Mouse (Mus musculus): ENCODE measurements around the gene Recql5. TPM values are rescaled to one million over a fixed set of nuclear protein-coding genes. Genes with fewer than 3 reads are reported as not detected.

Recql5 gene
- polyA plus RNA-seq (2014; fragmentation: Nextera tagmentation; extraction: Ambion mirVana): 18.5 and 20.7 TPM in 2 replicates

DNA sequence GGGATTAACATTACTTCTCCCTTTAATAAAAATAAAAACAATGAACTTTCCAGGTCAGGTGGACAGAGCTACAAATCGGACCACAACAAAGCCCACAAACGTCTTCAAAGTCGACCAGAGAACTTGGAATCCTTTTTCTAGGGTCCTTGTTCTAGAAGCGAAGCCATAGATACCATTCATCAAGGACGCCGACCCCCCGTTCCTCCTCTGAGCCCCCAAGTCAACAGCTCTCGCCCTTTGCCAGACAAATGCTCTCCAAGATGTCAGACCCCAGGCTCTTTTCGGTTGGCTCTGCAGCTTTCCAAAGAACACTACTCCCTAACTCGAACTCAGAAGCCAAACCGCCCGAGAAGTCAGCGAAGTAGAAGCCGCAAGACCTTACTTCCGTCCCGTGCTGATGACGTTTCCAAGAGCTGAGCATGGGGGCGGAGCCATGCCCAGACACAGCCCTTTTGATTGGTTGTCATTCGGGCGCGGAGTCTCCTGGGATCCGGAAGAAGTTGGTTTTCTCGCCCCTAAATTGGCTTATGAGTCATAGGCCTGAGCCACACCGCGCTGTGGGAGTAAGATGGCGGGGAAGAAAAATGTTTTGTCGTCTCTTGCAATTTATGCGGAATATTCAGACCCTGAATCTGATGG lies at the start of gene Recql5, which contains the start of gene Sap30bp:
TSS of gene Recql5 (minus strand) at position 370 of the 639 bp plus-strand sequence.
TSS of gene Sap30bp (plus strand) at position 175 of the 639 bp plus-strand sequence.
- Histone ChIP-seq H3K27ac (ENCODE audit: low read depth) (peak within 1 kb of the TSS; percentile 48; the same call in 1 of the 2 replicates), H3K4me1 (replicated peaks; ENCODE audit: control insufficient read depth, insufficient read depth, low read length) (peaks cover 23% of the 10 kb centered on the region), H3K4me2 (ENCODE audit: low read length) (peak within 1 kb of the TSS; percentile 80), H3K36me3 (ENCODE audit: control insufficient read depth, insufficient read depth, low read length) (peaks cover 18% of the 10 kb centered on the region), H3K9me3 (ENCODE audit: control insufficient read depth, low read length) (no peaks in the 10 kb centered on the region), H3K4me3 (ENCODE audit: low read depth, low read length) (peak within 1 kb of the TSS; percentile 100), H3K9ac (ENCODE audit: low read length) (peak within 1 kb of the TSS; percentile 88), H3K27me3 (replicated peaks; ENCODE audit: control insufficient read depth, insufficient read depth, low read length) (no peaks in the 10 kb centered on the region)
- WGBS: under 1% methylated on average over 28 of the region's 28 CpGs
- ATAC-seq (replicated peaks; ENCODE audit: low FRiP score, low TSS enrichment, low read depth) (peak; percentile 98), DNase-seq (ENCODE audit: low spot score) (peak; percentile 99)

DNA sequence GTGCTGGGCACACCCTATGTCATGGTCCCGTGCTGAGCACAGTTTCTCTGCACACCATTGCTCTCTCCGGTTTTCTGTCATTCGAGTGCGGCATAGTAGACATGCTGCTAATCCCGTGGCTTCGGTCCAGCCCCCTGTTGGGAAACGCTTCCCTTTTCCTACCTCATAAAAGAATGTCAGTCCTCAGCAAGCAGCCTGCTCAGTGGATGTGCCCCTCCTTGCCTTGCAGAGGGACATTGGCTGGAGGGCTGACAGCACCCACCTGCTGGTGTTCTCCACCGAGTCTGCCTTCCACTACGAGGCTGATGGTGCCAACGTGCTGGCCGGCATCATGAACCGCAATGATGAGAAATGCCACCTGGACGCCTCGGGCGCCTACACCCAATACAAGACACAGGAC lies 49.2 kb upstream of the Recql5 start:
- DNase-seq (ENCODE audit: low spot score): no peak
- Histone ChIP-seq H3K27ac (ENCODE audit: low read depth) (no peak overlapping the region), H3K27me3 (replicated peaks; ENCODE audit: control insufficient read depth, insufficient read depth, low read length) (no peaks in the 10 kb centered on the region), H3K4me3 (ENCODE audit: low read depth, low read length) (no peak overlapping the region), H3K4me1 (replicated peaks; ENCODE audit: control insufficient read depth, insufficient read depth, low read length) (no peaks in the 10 kb centered on the region), H3K36me3 (ENCODE audit: control insufficient read depth, insufficient read depth, low read length) (no peaks in the 10 kb centered on the region), H3K4me2 (ENCODE audit: low read length) (no peak overlapping the region), H3K9ac (ENCODE audit: low read length) (no peak overlapping the region), H3K9me3 (ENCODE audit: control insufficient read depth, low read length) (no peaks in the 10 kb centered on the region)
- WGBS: 91% methylated on average over 15 of the region's 15 CpGs
- ATAC-seq (replicated peaks; ENCODE audit: low FRiP score, low TSS enrichment, low read depth): no peak

DNA sequence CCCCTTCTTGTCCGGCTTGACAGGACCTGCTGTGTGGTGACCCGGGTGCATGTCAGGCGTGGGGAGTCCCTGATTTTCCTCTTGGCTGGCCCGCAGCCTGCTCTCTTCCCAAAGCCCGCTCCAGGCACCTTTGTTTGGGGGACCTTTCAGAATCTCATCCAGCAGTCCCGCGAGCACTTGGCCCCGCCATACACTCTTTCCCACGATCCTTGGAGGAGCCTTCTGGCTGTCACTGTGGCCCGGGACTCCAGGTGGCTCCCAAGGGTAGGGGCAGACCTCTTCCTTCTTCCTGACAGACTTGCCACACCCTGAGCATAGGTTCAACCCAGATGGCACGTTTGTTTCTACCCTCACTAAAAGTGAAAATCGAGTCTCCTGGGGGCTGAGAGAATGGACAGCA lies 42.3 kb upstream of the Recql5 start:
- Histone ChIP-seq H3K9ac (ENCODE audit: low read length) (peak overlapping the region; percentile 38; the same call in 1 of the 2 replicates), H3K36me3 (ENCODE audit: control insufficient read depth, insufficient read depth, low read length) (no peaks in the 10 kb centered on the region), H3K4me1 (replicated peaks; ENCODE audit: control insufficient read depth, insufficient read depth, low read length) (peaks cover 1% of the 10 kb centered on the region; the same call in 1 of the 2 replicates), H3K9me3 (ENCODE audit: control insufficient read depth, low read length) (no peaks in the 10 kb centered on the region), H3K27me3 (replicated peaks; ENCODE audit: control insufficient read depth, insufficient read depth, low read length) (peaks cover 21% of the 10 kb centered on the region), H3K27ac (ENCODE audit: low read depth) (no peak overlapping the region), H3K4me2 (ENCODE audit: low read length) (peak overlapping the region; percentile 69), H3K4me3 (ENCODE audit: low read depth, low read length) (peak overlapping the region; percentile 40)
- WGBS: 35% methylated on average over 12 of the region's 12 CpGs
- no peak for DNase-seq (ENCODE audit: low spot score)
- ATAC-seq (replicated peaks; ENCODE audit: low FRiP score, low TSS enrichment, low read depth): no peak

DNA sequence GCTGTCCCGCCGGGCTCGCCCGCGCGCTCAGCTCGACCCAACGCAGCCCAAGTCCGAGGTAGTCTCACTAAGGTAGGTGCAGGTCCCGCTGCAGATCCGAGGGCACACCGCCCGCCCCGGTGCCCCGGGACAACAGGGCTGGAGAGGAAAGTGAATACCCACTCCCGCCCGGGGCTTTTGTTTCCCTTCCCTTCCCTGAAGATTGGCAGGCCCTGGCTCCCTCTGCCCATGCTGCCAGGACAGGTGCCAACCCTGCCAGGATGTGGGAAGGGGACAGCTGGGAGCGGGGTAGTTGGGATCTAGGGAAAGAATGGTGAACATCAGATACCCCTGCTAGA lies 41.8 kb upstream of the Recql5 start:
- WGBS: 4% methylated on average over 18 of the region's 18 CpGs
- no peaks in the 10 kb centered on the region for H3K9me3 ChIP-seq (ENCODE audit: control insufficient read depth, low read length)
- no peak for DNase-seq (ENCODE audit: low spot score)
- peak overlapping the region; percentile 40 for H3K4me3 ChIP-seq (ENCODE audit: low read depth, low read length)
- peak overlapping the region; percentile 69 for H3K4me2 ChIP-seq (ENCODE audit: low read length)
- H3K27ac ChIP-seq (ENCODE audit: low read depth): no peak overlapping the region
- H3K4me1 ChIP-seq (replicated peaks; ENCODE audit: control insufficient read depth, insufficient read depth, low read length): peaks cover 6% of the 10 kb centered on the region; the same call in 1 of the 2 replicates
- H3K36me3 ChIP-seq (ENCODE audit: control insufficient read depth, insufficient read depth, low read length): no peaks in the 10 kb centered on the region
- no peak for ATAC-seq (replicated peaks; ENCODE audit: low FRiP score, low TSS enrichment, low read depth)
- H3K9ac ChIP-seq (ENCODE audit: low read length): peak overlapping the region; percentile 38
- H3K27me3 ChIP-seq (replicated peaks; ENCODE audit: control insufficient read depth, insufficient read depth, low read length): peaks cover 21% of the 10 kb centered on the region

DNA sequence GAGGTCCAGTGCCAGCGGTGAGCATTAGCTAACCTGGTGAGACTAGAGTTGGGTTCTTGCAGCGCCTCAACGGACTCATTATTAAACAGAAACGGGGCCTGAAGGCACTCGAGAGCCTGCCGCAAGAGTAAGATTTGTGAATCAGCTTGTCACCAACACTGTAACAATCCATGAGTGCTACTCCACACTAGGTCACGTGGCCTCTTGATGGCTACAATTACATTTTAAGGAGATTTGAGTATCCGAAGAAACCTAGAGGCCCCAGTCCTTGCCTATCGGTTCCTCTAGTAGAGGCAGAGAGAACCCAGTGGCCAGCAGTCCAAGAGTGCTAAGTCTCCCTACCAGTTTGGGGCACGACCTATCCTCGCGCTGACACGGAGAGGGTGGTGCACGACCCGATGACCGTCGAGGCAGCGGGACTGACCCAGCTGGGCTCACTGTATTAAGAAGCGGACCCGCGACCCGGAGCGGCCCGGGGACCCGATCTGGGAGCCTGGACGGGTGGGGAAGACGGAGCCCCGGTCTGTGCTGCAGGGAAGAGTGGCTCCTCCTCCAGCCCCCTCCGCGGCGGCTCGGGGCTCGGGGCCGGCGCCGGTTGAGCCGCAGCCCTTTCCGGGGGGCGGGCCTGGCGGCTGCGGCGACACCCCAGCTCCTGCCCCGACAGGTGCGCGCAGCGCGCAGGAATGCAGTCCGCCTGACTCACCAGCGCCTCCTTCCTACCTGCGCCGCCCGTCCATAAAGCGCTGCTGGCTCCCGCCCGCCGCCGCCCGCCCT lies 41.2 kb upstream of the Recql5 start, which contains the start of gene Itgb4:
TSS of gene Itgb4 (plus strand) at position 401 of the 774 bp plus-strand sequence.
- H3K9me3 ChIP-seq (ENCODE audit: control insufficient read depth, low read length): no peaks in the 10 kb centered on the region
- peak within 1 kb of the TSS; percentile 40 for H3K4me3 ChIP-seq (ENCODE audit: low read depth, low read length)
- no peak within 1 kb of the TSS for H3K27ac ChIP-seq (ENCODE audit: low read depth)
- H3K27me3 ChIP-seq (replicated peaks; ENCODE audit: control insufficient read depth, insufficient read depth, low read length): peaks cover 21% of the 10 kb centered on the region
- DNase-seq (ENCODE audit: low spot score) (peak; percentile 73), ATAC-seq (replicated peaks; ENCODE audit: low FRiP score, low TSS enrichment, low read depth) (peak; percentile 61)
- no peaks in the 10 kb centered on the region for H3K36me3 ChIP-seq (ENCODE audit: control insufficient read depth, insufficient read depth, low read length)
- peaks cover 7% of the 10 kb centered on the region; the same call in 1 of the 2 replicates for H3K4me1 ChIP-seq (replicated peaks; ENCODE audit: control insufficient read depth, insufficient read depth, low read length)
- WGBS: 10% methylated on average over 57 of the region's 58 CpGs
- peak within 1 kb of the TSS; percentile 38 for H3K9ac ChIP-seq (ENCODE audit: low read length)
- peak within 1 kb of the TSS; percentile 69 for H3K4me2 ChIP-seq (ENCODE audit: low read length)

DNA sequence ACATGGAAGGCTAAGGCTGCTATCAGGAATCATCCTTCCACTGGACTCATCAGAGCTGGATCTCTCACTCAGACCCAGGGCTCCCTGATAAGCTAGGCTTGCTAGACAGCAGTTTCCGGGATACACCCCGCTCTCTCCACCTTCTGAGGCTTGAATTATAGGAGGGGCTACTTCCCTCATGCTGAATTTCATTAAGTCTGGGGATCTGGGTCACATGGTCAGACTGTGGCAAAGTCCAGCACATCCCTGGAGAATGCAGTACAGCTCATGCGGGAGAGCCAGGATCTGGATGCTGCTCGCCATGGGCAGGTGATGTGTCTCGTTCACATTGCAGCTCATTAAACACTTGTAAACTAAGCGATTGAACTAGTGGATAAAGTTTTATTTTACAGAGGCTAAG lies 37.7 kb upstream of the Recql5 start:
- no peak overlapping the region for H3K4me2 ChIP-seq (ENCODE audit: low read length)
- peaks cover 8% of the 10 kb centered on the region for H3K36me3 ChIP-seq (ENCODE audit: control insufficient read depth, insufficient read depth, low read length)
- no peak overlapping the region for H3K4me3 ChIP-seq (ENCODE audit: low read depth, low read length)
- H3K9me3 ChIP-seq (ENCODE audit: control insufficient read depth, low read length): no peaks in the 10 kb centered on the region
- ATAC-seq (replicated peaks; ENCODE audit: low FRiP score, low TSS enrichment, low read depth) (0 out of 2 replicates have a peak, but pooled peaks have one; percentile 49), DNase-seq (ENCODE audit: low spot score) (no peak)
- peaks cover 10% of the 10 kb centered on the region; the same call in 1 of the 2 replicates for H3K4me1 ChIP-seq (replicated peaks; ENCODE audit: control insufficient read depth, insufficient read depth, low read length)
- H3K9ac ChIP-seq (ENCODE audit: low read length): no peak overlapping the region
- 62% methylated on average over 6 of the region's 6 CpGs for WGBS
- H3K27me3 ChIP-seq (replicated peaks; ENCODE audit: control insufficient read depth, insufficient read depth, low read length): peaks cover 21% of the 10 kb centered on the region
- H3K27ac ChIP-seq (ENCODE audit: low read depth): no peak overlapping the region

DNA sequence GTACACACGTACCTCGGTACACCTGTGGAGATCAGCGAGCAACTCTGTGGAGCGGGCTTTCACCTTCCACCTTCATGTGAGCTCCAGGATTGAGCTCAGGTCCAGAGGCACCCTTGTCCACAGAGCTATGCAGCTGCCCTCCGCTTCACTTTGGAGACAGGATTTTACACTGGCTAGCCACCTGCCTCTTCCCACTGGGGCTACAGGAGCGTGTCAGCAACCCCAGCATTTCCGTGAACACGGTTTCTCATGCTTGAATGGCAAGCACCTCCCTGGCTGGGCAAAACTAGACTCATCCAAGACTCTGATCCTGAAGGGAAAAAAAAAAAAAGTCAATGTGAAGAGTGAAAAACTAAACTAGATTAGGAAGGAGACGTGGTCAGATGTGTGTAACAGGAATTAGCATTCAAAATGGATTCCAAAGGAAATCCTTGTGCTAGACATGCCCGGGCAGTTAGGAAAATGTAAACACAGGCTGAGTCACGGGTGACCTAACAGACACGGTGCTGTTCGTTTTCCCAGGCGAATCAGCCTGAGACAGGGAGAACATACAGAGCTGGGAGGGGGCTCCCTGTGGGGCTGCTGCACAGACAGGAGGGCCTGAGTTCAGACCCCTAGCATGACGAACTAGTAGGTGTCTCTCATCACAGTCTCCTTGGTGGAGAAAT lies 36.9 kb upstream of the Recql5 start:
- Histone ChIP-seq H3K27me3 (replicated peaks; ENCODE audit: control insufficient read depth, insufficient read depth, low read length) (peaks cover 18% of the 10 kb centered on the region), H3K36me3 (ENCODE audit: control insufficient read depth, insufficient read depth, low read length) (peaks cover 16% of the 10 kb centered on the region), H3K9me3 (ENCODE audit: control insufficient read depth, low read length) (no peaks in the 10 kb centered on the region), H3K27ac (ENCODE audit: low read depth) (peak overlapping the region; percentile 48), H3K4me3 (ENCODE audit: low read depth, low read length) (no peak overlapping the region), H3K9ac (ENCODE audit: low read length) (no peak overlapping the region), H3K4me2 (ENCODE audit: low read length) (no peak overlapping the region), H3K4me1 (replicated peaks; ENCODE audit: control insufficient read depth, insufficient read depth, low read length) (peaks cover 10% of the 10 kb centered on the region; the same call in 1 of the 2 replicates)
- WGBS: 47% methylated on average over 15 of the region's 15 CpGs
- ATAC-seq (replicated peaks; ENCODE audit: low FRiP score, low TSS enrichment, low read depth) (no peak), DNase-seq (ENCODE audit: low spot score) (peak; percentile 60)

DNA sequence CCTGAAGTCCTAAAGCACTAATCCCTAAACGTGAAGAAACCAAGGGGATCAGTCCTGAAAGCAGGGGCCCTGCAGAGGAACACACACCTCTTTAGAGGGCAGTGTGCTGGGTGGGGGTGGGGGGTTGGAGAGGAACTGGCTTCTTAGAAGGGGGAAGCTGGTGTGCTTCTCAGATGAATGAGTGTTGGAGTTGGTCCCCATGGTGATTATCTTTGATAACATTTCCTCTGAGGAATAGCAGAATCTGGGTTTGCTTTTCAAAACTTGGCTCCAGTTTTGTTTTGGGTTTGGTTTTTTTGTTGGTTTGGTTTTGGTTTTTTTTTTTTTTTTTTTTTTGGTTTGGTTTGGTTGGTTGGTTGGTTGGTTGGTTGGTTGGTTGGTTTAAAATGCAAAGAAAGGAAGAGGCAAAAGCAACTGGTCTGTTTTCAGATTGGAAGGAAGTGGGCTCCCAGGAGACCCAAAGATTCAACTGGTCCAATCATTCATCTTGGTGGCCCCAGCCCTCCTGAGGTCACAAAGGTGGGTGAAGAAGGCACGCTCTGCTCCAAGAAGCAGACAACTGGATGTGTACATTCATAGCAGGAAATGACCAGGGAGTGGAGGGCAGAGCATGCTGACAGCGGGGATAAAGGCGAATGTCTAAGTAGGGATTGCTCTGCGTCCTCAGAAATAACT lies 35.6 kb upstream of the Recql5 start:
- Histone ChIP-seq H3K27ac (ENCODE audit: low read depth) (no peak overlapping the region), H3K27me3 (replicated peaks; ENCODE audit: control insufficient read depth, insufficient read depth, low read length) (peaks cover 5% of the 10 kb centered on the region; the same call in 1 of the 2 replicates), H3K9ac (ENCODE audit: low read length) (no peak overlapping the region), H3K36me3 (ENCODE audit: control insufficient read depth, insufficient read depth, low read length) (peaks cover 29% of the 10 kb centered on the region), H3K4me2 (ENCODE audit: low read length) (no peak overlapping the region), H3K9me3 (ENCODE audit: control insufficient read depth, low read length) (no peaks in the 10 kb centered on the region), H3K4me3 (ENCODE audit: low read depth, low read length) (no peak overlapping the region), H3K4me1 (replicated peaks; ENCODE audit: control insufficient read depth, insufficient read depth, low read length) (peaks cover 10% of the 10 kb centered on the region; the same call in 1 of the 2 replicates)
- no peak for DNase-seq (ENCODE audit: low spot score)
- ATAC-seq (replicated peaks; ENCODE audit: low FRiP score, low TSS enrichment, low read depth): no peak
- WGBS: 65% methylated on average over 5 of the region's 5 CpGs

Data from intestine, embryonic 14.5 days (tissue).